Mouse (Mus musculus): ENCODE measurements around the gene Plk5.

The Plk5 gene

GRCm38 (mm10) chr10:80387522-80387959, 31.3 kb downstream of the Plk5 start, which contains the start of gene Mex3d:
TSS of gene Mex3d (minus strand) at chr10:80387659.
- peak; percentile 58 for DNase-seq (ENCODE audit: low read depth, low spot score)

- DNase-seq (ENCODE audit: low read depth, low spot score), result no peak
These were observed 32.5 kb downstream of the Plk5 start for GRCm38 (mm10) chr10:80388731-80389130.

DNA sequence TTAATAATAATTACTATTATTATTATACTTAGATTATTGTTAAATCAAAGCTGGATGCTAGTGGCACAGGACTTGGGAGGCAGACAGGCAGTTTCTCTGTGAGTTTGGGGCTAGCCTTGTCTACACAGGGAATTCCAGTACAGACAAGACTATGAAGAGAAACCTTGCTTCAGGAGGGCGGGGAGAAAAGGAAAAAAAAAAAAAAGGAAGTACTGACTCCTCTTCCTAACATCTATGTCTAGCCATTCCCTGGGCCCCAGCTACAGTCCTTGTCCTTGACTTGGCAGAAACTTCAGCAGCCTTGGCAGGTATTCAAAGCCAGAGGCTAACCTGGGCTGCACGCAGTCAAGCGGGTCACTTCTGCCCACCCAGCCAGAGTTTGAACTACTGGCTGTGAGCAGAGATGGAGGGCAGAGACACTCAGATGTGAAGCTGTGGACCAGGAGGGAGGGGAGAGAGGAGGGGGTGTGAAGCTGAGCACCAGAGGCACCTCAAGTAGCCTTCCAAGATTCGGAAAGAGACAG, 33.0 kb downstream of the Plk5 start:
- no peak for DNase-seq (ENCODE audit: low read depth, low spot score)

DNA sequence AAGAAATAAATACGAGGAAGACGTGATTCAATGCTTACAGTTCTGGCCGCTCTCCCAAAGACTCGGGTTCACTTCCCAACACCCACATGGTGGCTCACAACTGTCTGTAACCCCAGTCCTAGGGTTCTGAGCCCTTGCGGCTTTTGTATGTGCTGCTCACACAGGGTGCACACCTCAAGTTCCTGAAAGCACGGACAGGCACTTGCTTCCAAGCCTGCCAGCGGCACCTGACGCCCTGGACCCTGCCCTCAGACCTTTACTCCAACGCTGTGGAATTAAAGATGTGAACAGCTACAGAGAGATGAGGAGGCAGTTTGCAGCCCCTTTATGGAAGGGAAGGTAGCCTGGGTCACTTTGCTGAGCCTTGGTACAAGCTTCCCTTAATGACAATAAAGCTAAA, 34.4 kb downstream of the Plk5 start:
- no peak for DNase-seq (ENCODE audit: low read depth, low spot score)

GRCm38 (mm10) chr10:80392687-80393086, 36.4 kb downstream of the Plk5 start:
- DNase-seq (ENCODE audit: low read depth, low spot score), result no peak

DNA sequence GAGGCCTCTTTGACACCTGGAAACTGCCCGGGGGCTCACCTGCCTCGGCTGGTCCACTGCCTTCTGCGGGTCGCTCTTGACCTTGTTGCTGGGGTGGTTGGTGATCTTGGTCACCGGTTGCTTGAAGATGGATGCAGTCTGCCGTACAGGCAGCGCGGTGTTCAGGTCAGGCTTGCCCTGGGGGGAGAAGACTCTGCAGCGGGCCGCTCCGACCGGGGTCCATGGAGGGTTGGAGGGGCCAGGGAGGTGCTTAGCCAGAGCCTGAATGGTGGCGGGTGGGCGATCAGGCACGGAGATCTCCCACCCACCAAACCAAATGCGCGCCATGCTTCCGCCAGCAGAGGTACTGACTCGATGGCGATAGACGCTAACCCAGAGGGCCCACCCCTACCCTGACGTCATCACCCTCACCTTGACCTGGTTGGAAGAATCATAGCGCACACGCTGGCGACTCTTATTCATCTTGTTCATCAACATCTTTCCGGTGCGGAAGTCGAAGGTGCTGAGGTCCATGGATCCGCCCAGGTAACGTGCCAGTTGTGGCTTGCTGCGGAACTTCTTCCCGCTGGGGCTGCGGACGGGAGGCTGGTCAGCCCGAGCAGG, 38.9 kb downstream of the Plk5 start:
- no peak for DNase-seq (ENCODE audit: low read depth, low spot score)

GRCm38 (mm10) chr10:80396822-80397523, 40.7 kb downstream of the Plk5 start:
- DNase-seq (ENCODE audit: low read depth, low spot score), result no peak

DNA sequence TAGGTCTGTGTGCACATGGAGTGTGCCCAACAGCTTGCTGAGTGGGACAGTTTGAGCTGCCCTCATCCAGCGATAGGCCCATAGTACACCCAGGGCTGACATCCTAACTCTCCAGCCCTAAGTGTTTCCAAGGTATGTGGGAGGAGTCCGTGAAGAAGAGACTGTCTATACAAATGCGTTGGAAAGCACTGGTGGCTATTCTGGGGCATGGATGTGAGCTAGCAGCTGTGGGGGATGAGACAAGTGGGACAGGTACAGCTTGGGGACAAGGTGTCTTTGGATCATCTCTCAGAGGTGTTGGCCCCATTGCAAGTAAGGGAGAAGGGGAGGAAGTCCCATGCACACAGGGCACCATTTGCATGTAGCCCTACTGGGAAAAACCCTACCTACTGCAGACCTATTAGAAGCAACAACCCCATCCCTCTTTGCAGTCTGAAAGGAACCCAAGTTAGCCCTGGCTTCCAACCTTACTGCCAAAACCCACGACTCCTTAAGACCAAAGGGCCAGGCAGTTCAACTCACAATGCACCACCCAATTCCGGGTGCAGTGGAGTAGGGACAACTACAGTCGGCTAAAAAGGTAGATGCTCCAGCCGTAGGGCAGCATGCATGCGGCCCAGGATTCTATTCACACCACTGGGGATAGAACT, 41.4 kb downstream of the Plk5 start:
- no peak for DNase-seq (ENCODE audit: low read depth, low spot score)

- DNase-seq (ENCODE audit: low read depth, low spot score), result no peak
These were observed 41.9 kb downstream of the Plk5 start for GRCm38 (mm10) chr10:80398174-80398535.

- DNase-seq (ENCODE audit: low read depth, low spot score), result peak; percentile 97
These were observed 42.5 kb downstream of the Plk5 start for GRCm38 (mm10) chr10:80398719-80399190.

GRCm38 (mm10) chr10:80399191-80399972, 43.1 kb downstream of the Plk5 start, which contains the start of gene Mbd3:
TSS of gene Mbd3 (minus strand) at chr10:80399550.
- DNase-seq (ENCODE audit: low read depth, low spot score), result peak; percentile 99

DNA sequence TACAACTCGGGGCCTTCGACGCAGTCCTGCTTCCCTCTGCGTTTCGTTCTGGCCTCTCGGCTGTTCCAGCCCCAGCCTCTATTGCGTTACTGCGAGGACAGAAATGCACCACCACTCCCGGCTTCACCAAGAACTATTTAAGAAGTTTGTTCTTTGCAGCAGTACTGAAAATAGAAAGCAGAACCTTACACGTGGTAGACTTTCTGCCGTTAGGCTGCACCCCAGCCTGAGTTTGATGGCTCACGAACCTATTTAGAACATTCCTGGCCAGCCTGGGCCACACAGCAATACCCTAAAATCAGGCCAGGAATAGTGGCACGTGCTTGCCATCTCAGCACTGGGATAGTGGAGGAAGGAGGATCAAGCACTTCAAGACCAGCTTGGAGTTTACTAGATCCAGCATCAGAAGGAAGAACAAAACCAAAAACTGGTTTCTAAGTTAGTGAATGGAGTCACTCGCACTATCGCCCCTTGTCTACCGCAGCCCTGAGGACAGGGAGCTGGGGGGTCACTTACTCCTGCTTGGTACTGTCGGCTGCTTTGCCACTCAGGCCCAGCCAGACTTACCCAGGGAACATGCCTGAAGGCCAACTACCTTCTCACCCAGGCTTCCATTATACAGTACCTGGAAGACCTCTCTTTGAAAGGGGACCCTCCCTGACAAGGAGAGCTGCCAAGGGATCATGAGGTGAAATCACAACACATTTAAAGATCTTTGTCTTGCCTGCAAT, 43.9 kb downstream of the Plk5 start:
- no peak for DNase-seq (ENCODE audit: low read depth, low spot score)

GRCm38 (mm10) chr10:80400704-80401161, 44.5 kb downstream of the Plk5 start:
- DNase-seq (ENCODE audit: low read depth, low spot score), result no peak

DNA sequence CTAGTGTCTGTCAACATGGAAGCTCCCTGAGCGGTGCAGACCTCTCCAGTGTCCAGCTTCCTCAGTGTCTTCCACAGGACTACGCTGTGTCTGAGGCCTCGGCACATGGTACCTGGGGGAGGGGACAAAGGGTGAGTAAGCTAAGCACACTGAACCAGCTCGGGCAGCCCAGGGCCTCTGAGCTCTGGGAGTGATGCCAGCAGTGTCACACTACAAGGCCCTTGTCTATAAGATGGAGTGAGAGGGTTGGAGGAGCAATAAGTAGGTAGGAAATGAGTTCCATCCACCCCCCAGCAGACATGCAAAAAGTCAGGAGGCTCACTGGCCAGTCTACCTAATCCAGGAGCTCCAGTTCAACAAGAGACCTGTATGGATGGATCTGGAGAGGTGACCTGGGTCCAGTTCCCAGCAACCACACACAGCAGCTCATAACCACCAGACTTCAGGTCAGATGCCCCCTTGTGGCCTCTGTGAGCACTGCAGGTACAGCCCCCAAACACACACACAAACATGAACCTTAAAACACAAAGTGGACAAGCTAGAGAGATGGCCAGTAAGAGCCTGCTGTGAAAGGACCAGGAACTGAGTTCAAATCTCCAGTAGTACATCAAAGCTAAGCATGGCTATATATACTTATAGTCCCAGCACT, 46.9 kb downstream of the Plk5 start:
- DNase-seq (ENCODE audit: low read depth, low spot score), result no peak

DNA sequence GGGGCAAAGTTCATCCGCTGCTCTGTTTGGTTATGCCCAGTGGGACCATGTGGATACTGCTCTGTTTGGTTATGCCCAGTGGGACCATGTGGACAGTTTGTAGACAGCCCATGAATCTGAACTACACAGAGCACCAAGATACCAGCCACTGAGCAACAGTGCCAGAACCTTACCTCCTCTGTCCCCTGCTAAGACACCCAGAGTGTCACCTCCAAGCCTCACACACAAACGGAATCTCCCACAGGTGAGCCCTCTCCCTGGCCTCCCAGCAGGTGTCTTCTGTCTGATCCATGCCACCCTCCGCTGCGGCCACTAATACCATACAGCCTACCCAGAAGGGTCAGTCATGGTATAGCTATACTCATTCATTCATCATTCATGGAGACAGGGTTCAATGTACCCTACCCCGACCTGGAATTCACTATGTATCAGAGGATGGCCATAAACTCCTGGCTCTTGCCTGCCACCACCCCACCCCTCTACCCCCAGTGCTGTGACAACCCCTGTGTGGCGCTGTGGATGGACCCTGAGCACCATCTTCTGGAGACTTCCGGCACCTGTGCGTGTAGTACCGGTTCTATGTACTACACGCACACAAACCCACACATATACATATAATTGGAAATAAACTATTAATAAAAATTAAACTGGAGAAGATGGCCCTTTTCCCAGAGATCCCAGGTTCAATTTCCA, 49.4 kb downstream of the Plk5 start:
- DNase-seq (ENCODE audit: low read depth, low spot score), result no peak

GRCm38 (mm10) chr10:80406684-80407501, 50.6 kb downstream of the Plk5 start, which contains the start of gene Uqcr11:
TSS of gene Uqcr11 (minus strand) at chr10:80406830.
- peak; percentile 85 for DNase-seq (ENCODE audit: low read depth, low spot score)

DNA sequence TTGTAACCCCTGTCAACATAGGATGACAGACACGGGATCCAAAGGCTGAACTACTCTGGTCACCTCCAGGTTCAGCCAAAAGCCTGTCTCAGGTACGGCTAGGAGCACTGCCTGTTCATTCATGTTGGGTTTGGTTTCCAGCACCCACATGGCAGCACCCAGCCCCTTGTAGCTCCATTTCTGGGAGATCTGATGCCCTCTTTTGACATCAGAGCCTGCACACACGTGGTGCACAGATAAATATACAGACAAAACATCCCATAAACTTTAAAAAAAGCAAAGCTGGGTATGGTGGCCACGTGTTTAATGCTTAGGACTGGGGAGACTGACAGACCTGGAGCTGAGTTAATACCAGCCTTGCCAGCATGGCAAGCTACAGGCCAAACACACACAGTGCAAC, 51.7 kb downstream of the Plk5 start:
- DNase-seq (ENCODE audit: low read depth, low spot score), result no peak

GRCm38 (mm10) chr10:80412656-80413541, 56.6 kb downstream of the Plk5 start:
- DNase-seq (ENCODE audit: low read depth, low spot score), result no peak

Data from c-Kit-negative CD71-positive TER-119-positive erythroid progenitor cells, embryonic 14.5 days (primary cell).